Mouse (Mus musculus): ENCODE data around the gene Fbxo10.

GRCm38 (mm10) chr4:45047286-45047887, 37.0 kb downstream of the Fbxo10 start:
- no peak for TF ChIP-seq CTCF (IDR thresholded peaks at IDR 0.05; ENCODE audit: extremely low read depth, insufficient read depth, low read length)
- TF ChIP-seq POLR2A (IDR thresholded peaks at IDR 0.05; ENCODE audit: extremely low read depth, insufficient read depth, low read length), result no peak

All from cortical plate, adult 2 months (tissue).